Mouse (Mus musculus) adrenal gland, postnatal 14 days (tissue): ENCODE measurements around the gene Scaf8. TPM values are rescaled to one million over a fixed set of nuclear protein-coding genes. Genes with fewer than 3 reads are reported as not detected.

ENCODE experiments used
- DNase-seq: peaks from one replicate; pipeline ENCODE4 v3.0.0; 2021; ENCODE audit warnings: mixed read lengths
- total RNA-seq: library from RNA; stranded (reverse); gene quantifications from 2 replicates; pipeline ENCODE4 v1.2.3, GENCODE M21; 2021

Scaf8 gene
- total RNA-seq, 1 experiment from 2014 or later: 40.4 TPM

DNA sequence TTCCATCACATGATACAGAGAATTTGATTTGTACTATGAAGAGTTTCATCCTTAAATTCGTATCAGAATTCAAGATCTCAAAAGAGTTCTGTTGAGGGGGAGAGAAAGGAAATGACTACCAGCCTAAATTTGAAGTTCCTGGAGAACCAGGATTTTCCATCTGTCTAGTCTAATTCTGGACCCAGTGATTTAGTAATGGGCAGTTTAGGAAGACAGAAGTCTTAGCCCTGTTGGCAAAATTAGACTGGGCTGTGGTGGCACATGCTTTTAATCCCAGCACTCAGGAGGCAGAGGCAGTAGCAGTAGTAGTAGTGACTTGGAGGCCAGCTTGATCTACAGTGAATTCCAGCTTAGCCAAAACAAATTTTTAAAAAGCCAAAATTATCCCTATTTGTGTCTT is 93.7 kb downstream of the Scaf8 start:
- no peak for DNase-seq

DNA sequence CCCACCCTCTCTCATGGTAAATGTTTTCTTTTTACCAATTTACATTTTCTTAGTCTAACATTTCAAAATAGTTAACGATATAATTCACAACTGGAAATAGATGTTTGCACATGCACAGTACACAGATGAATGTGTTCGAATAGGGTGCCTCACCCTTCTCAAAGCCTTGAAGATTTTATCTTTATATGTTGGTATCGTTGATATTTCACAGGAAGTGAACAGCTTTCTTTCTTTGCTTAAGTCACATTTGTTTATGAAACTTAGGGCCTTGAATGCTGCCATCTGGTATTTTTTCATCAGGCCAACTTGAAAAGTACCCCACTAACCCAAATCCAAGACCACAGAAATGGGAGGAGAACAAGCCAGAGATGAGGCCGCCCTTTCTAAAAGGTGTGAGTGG is 94.8 kb downstream of the Scaf8 start:
- DNase-seq: no peak

DNA sequence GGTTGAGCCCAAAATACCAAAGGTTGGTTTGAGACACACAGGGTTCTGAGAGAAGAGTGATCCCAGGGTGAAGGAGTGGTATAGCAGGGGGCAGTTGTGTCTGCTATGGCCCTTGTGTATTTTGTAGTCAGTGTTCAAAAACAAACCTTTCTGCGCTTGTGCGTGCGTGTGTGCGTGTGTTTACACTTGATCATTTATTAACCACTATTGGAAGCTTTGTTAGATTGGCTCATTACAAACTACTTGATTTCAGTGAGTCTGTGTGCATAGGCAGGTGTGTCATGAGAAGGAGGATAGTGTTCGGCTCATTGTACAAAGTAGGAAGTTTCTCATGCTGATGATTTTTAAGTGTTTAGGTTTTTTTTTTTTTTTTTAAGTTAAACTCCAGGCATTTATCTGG is 95.4 kb downstream of the Scaf8 start:
- no peak for DNase-seq

- DNase-seq: no peak
Measured at GRCm38 (mm10) chr17:3212105-3212504, 97.3 kb downstream of the Scaf8 start.

GRCm38 (mm10) chr17:3212886-3213285 is 98.1 kb downstream of the Scaf8 start:
- DNase-seq: no peak

DNA sequence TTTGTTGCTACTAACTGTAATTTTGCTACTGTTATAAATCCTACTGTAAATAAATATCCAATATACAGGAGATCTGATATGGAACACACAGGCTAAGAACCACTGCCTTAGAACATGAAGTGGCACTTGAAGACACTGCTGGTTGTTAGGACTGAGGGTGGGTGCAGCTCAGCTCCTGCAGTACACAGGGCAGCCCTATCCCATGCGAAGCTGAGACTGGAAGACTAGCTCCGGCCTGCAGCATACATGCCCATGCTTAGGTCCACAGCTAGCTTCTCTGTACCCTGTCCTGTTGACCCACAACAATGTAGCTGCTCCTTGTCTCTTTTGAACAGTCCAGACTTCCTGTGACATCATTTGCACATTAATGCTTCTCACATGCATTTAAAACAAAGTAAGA is 100.1 kb downstream of the Scaf8 start:
- DNase-seq: no peak

- no peak for DNase-seq
Measured at GRCm38 (mm10) chr17:3217023-3217422, 102.3 kb downstream of the Scaf8 start.

DNA sequence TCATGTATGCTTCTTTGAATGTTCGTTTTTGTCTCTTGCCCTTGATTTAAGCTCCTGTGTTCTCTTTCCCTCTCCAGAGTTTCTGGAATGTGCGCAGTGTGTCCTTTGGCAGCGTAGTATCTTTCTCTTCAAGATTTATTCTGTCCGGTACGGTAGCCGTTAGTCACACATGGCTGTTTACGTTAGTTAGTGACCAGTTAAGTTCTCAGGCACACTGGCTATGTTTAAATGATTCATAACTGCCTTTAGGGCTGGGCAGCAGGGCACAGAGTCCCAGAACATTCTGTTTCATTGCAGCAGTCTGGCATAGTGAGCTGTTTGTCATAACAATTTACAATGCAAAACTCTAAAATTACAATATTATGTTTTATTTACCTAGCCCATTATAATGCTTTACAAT is 103.6 kb downstream of the Scaf8 start:
- peak; percentile 48 for DNase-seq

GRCm38 (mm10) chr17:3218916-3219315 is 104.1 kb downstream of the Scaf8 start:
- DNase-seq: no peak

DNA sequence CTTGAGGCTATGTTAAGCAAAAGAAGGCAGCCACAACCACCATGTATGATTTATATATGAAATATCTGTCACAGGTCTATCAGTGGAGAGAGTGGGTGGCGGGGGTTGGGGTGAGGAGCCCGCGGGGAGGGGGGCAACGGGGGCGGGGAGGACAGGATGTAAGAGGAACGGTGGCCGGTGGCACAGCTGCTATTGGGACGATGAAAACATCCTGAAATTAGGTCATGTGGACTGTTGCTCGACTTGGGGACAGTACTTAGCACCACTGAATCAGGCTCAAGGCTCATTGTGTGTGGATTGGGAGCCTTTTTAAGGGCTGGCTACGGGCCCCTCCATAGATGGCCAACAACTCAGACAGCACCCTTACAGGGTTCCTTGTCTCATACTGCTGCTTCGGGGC is 105.4 kb downstream of the Scaf8 start:
- no peak for DNase-seq

DNA sequence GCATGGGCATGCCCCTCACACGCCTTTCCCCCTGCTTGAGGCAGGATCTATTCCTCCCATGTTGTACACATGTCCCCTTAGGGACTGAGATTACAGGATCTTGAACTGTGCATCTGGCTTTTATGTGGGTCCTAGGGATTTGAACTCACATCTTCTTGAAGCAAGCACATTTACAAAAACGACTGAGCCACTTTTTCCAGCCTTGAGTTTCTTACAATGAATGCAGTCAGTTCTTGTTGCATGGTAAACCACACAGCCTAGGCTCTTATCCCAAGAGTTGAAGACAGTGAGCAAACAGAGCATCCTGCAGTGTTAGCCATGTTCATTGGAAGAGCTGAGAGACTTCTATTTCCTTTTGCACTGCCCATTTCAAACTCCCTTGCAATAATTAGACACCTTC is 108.3 kb downstream of the Scaf8 start:
- DNase-seq: no peak

GRCm38 (mm10) chr17:3223721-3224120 is 108.9 kb downstream of the Scaf8 start:
- no peak for DNase-seq

GRCm38 (mm10) chr17:3224383-3225106 is 109.8 kb downstream of the Scaf8 start:
- DNase-seq: peak; percentile 91

DNA sequence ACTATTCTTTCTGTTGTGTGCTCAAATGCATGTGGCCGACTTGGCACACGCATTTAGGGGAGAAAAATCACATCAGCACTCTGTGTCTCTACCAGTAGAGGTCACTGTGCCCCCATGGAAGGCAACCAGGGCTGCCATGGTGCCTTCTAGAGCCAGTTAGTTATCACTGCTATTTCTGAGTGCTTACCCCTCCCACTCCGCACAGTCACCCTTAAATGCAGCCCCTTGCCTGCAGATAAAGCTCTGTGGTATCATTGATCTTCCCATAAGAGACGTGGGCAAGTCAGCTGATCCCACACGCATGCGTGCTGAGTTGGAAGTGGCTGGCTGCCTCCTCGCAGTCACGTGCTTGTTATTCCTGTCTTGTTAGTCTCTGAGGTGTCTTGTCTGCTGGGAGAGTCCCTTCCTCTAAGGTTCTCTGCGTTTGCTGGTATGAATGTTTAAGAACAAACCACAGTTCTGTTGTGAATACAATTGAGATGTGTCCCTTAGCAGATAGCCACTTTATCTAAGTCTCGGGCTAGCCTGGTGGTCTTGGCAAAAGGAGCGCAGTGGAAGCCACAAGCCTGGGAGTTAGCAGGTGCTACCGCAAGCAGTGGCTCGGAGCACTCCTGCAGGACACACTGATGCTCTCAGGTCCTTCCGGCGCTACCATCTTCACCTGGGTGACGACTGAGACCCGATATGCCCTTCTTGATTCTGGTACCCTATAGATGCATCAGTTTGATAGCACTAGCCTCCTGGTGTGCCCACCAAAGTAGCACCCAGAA is 115.6 kb downstream of the Scaf8 start:
- peak; percentile 74 for DNase-seq

DNA sequence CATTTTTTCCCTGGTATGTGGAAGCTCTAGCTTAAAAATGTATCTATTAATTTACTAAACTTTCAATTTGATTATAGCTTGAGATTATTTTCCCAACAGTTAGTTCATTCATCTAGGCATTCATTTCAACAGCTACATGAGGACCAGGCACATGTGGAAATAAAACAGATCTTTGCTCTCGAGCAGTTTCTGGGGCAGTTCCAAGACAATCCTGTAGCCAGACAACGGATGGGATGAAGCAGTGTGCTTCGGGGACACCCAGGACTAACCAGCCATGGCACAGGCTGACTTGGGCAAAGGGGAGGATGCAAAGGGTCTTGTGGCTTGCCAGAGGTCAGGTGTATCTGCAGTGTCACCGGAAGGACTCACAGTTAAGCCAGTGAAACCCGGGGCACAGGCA is 117.9 kb downstream of the Scaf8 start:
- no peak for DNase-seq

DNA sequence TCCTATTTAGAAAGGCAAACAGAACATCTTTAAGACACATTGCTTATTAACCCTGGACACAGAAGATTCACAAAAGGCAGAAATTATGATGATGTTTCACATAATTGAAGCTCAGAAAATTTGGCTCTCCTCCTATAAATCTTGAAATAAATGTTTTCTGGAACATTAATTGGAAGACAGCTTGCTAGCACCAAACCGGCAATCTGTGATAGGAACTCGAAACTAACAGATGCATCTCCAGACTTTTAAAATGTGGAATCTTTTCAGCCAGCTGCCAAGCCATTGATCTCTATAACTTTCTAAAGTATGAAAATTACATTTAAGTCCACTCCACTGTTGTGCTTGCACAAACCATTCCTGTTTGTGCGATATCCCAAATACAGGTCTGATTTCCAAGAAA is 128.9 kb downstream of the Scaf8 start:
- DNase-seq: no peak

GRCm38 (mm10) chr17:3244881-3245739 is 130.3 kb downstream of the Scaf8 start:
- peak; percentile 63 for DNase-seq

DNA sequence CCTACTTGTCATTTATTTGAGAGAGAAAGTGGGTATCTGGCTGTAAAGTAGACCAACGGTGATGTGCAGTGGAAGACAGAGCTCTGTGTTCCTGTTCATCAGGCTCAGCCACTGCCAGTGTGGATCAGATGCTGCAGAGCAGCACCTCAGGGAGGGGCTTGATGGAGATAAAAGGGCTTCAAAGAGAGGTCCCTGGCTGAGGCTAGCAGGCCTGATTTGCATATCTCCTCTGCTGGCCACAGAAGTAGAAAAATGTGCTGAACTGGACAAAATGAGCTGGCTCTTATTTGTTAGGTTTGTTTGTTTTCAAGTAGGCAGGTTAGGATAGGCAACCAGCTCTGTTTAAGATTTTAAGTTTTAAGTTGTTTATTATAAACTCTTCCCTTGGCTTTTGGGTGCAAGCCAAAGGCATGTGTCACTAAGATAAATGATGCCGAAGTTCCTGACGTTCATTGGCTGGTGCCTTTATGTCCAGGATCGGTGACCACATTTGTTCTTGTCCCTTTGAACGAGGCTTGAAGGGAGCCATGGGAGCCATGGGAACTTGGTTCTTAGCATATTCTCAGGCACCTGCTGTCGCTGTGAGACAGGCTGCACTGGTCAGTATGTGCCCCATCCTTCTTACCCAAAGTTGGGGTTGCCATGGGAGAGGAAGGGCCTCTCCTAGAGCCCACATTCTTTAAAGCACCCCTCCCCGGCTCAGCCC is 132.0 kb downstream of the Scaf8 start:
- peak; percentile 27 for DNase-seq
